Mouse (Mus musculus) neural tube, postnatal 0 days (tissue): ENCODE measurements around the gene Sec16b. TPM values are rescaled to one million over a fixed set of nuclear protein-coding genes. Genes with fewer than 3 reads are reported as not detected.

Source experiments
- polyA plus RNA-seq: library from polyadenylated mRNA; unstranded; fragments of >200 nt; fragmentation: Nextera tagmentation; extraction: Ambion mirVana; gene quantifications from 2 replicates; pipeline ENCODE4 v1.2.1, GENCODE M21; 2015

The Sec16b gene
- 0.44 and 0.46 TPM in 2 replicates for polyA plus RNA-seq

DNA sequence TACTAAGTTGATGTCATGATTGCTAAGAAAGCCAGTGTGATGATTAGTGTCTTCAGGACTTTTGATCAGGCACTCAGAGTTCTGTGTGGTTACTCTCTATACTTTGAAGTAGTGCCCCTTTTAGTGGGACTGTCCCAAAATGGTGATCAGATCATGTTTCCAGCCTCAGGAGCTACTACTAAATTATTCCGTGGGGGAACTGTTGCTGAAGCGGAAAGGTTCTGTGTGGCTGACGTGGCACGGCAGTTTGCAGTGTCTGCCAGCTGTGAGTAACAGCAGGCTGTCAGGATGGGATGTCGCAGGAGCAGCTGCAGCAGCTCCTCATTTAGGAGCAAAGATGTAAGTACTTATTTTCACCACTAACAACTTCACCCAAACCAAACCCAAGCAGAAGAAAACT lies at the start of gene Sec16b:
Gene Sec16b (plus strand): TSS at position 207 of the 400 bp plus-strand sequence.

DNA sequence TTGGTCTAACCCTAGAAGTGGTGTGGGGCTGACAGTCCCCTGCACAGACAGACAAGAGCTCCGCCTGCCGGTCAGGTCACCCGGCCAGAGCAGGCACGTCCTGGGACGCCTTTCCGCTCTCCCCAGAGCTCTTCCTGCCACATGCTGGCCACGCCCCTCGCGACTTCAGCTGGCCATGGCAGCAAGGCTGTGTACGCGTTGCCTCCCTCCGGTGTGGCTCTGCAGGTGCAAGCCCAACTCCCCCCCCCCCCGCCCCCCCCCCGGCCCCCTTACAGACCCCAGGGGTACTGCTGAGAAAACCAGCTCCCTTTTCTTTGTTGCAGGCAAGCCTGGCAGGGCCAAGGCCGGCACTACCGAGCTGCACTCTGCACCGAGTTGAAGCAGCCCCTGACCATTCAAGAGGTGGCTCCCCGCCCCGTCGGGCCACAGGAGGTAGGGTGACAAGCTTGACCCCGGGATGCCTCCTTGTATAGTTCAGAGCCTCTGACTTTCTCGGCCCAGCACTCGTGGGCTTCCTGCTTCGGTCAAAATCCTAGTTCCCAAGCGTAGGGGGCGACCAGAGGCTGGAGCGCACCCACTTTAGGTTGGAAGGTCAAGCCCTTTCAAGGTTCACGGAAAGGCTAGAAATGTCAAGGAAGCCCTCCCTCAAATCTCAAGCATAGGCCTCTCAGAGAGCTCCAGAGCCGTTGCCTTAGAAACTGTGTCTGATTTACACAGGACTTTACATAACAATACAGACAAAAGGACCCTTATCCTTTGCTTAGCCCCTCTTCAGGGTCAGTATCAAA lies 47.9 kb upstream of the Sec16b start, which contains the start of gene Cryzl2:
Gene Cryzl2 (plus strand): TSS at position 157 of the 788 bp plus-strand sequence.

Other genes with a start within 250 kb of the Sec16b start
- 36.8 and 37.4 TPM in 2 replicates for gene Rasal2, start 94.1 kb upstream of the Sec16b start, polyA plus RNA-seq
- gene Cryzl2, start 48.2 kb upstream of the Sec16b start, polyA plus RNA-seq: 8.1 and 9.4 TPM in 2 replicates